Mouse (Mus musculus) ES-Bruce4 (cell line): ENCODE measurements around the gene Scml4.

ENCODE experiments used
- CTCF ChIP-seq: IDR thresholded peaks from one replicate; pipeline ENCODE4 v1.8.1; 2011; ENCODE audit warnings: low read depth, low read length
- POLR2A ChIP-seq: IDR thresholded peaks from one replicate; pipeline ENCODE4 v1.8.1; 2011; ENCODE audit warnings: low read length; ENCODE audit not compliant: insufficient read depth

DNA sequence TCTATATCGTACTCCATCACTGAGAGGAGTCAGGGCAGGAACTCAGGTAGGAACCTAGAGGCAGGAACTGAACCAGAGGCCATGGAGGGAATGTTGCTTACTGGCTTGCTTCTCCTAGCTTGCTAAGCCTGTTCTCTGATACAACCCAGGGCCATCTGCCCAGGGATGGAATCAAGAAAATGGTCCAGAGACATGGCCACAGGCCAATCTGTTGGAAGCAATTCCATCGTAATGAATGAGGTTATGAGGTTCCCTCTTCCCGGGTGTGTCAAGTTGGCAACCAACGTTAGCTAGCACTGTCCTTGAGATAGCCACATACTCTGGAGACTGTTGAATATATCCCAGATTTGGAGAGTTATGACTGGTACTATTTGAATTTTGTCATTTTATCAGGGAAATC lies 37.0 kb downstream of the Scml4 start:
- TF ChIP-seq POLR2A (no peak), CTCF (no peak)
